Comparison of ENCODE assay signal across 9 mouse cellular contexts in the genomic region with DNA sequence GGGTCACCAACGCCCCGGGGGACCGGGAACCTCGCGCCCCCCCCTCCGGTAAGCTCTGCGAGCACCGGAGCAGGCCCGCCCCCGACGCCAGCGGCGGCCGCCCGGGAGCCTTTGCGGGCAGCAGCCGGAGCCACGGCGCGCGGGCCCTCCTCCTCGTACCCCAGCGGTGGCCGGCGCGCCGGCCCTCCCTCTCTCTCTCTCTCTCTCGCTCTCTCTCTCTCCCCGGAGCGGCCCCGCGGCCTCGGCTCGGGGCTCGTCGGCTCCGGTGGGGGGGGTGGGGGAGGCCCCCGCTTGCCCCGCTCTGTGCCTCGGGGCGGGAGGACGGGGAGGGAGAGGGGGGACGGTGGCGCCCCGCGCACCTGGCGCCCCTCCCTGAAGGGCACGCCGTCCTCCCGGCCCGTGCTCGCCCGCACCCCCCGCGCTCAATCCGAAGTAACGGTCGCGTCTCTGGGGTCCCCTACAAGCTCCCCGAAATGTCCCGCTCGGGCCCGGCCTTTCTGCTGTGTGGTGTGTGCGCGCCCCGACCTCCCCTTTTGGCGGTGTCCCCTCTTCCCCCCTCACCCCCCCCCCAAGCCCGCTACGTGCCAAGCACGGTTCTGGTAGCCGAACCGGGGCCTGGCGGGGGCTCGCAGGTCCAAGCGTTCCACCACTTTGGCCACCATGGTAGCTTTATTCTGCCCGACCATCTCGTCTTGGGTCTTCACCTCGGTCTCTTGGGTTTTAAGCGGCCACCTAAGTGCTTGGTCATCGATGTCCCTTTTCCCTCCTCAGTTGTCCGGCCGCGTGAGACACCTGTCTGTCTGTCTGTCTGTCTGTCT. TPM values are rescaled to one million over a fixed set of nuclear protein-coding genes. Genes with fewer than 3 reads are reported as not detected.
DNase-seq lines count a peak whose midpoint lies in the region.
"Had no signal": no experiment of that assay in that cellular context is flagged by ENCODE, and none has a peak within 500 bp of the region (broad histone marks: within the 10 kb centered on the region; RNA-seq: fewer than 3 reads in every experiment).

No protein-coding gene starts in this region.

- peaks cover 22% of the 10 kb centered on the region for H3K36me3 ChIP-seq in hindbrain, embryonic 10.5 days
- H3K36me3 ChIP-seq in megakaryocyte, embryonic 14.5 days (replicated peaks; ENCODE audit: low read length), result peaks cover 11% of the 10 kb centered on the region

- H3K4me3 ChIP-seq in hindbrain, embryonic 10.5 days, result peak overlapping the region; percentile 100
- H3K4me3 ChIP-seq in megakaryocyte, embryonic 14.5 days (replicated peaks), result peak overlapping the region; percentile 95

- DNase-seq in gastrocnemius, postnatal 10 days, result peak; percentile 47
- no peak for DNase-seq in gastrocnemius, adult 18-20 months (ENCODE audit: low spot score)
- DNase-seq in A20 (ENCODE audit: low read depth, low spot score), result peak; percentile 67
- DNase-seq in cerebellum, adult 9-11 months, result peak; percentile 69
- no peak for DNase-seq in hindbrain, embryonic 10.5 days (ENCODE audit: low spot score)
- DNase-seq in thymus, postnatal 36 days, result peak; percentile 35 to 69
- DNase-seq in urinary bladder, postnatal 10 days (ENCODE audit: low spot score), result no peak

- H3K27ac ChIP-seq in hindbrain, embryonic 10.5 days, result peak overlapping the region; percentile 99

- H3K4me1 ChIP-seq in hindbrain, embryonic 10.5 days (replicated peaks), result peaks cover 49% of the 10 kb centered on the region
- peaks cover 55% of the 10 kb centered on the region for H3K4me1 ChIP-seq in megakaryocyte, embryonic 14.5 days

- under 1% methylated on average over 59 of the region's 83 CpGs for WGBS in hindbrain, embryonic 10.5 days

- H3K9me3 ChIP-seq in hindbrain, embryonic 10.5 days, result no peaks in the 10 kb centered on the region
- peaks cover under 1% of the 10 kb centered on the region; the same call in 1 of the 2 replicates for H3K9me3 ChIP-seq in megakaryocyte, embryonic 14.5 days

- no peaks in the 10 kb centered on the region for H3K27me3 ChIP-seq in hindbrain, embryonic 10.5 days (ENCODE audit: insufficient read depth, poor library complexity, severe bottlenecking)
- H3K27me3 ChIP-seq in megakaryocyte, embryonic 14.5 days (replicated peaks), result no peaks in the 10 kb centered on the region

RNA-seq across cellular contexts. Expression of gene Gigyf1, which starts 7.6 kb away (rescaled TPM):
- total RNA-seq in gastrocnemius, postnatal 10 days (2021), result 10 to 100 TPM; 23.0 to 25.3 TPM
- total RNA-seq in gastrocnemius, adult 18-20 months (2021), result 10 to 100 TPM; 19.9 to 23.5 TPM
- polyA plus RNA-seq in hindbrain, embryonic 10.5 days (2016; fragmentation: Nextera tagmentation; extraction: Ambion mirVana), result 14.7 and 14.9 TPM in 2 replicates
- polyA plus RNA-seq in megakaryocyte, embryonic 14.5 days (2012; ENCODE audit: insufficient read depth, low replicate concordance), result 13.2 and 15.3 TPM in 2 replicates

RNA-seq across cellular contexts. Expression of gene Pop7, which starts 8.5 kb away (rescaled TPM):
- total RNA-seq in gastrocnemius, postnatal 10 days (2021), result 10 to 100 TPM; 16.6 to 18.5 TPM
- total RNA-seq in gastrocnemius, adult 18-20 months (2021), result 10 to 100 TPM in 1 of 2 experiments, 1 to 10 TPM in 1; 8.9 to 10.8 TPM
- polyA plus RNA-seq in hindbrain, embryonic 10.5 days (2016; fragmentation: Nextera tagmentation; extraction: Ambion mirVana), result 56.1 and 70.9 TPM in 2 replicates
- polyA plus RNA-seq in megakaryocyte, embryonic 14.5 days (2012; ENCODE audit: insufficient read depth, low replicate concordance), result 30.7 and 70.0 TPM in 2 replicates

RNA-seq across cellular contexts. Expression of gene Epo, which starts 22.3 kb away (rescaled TPM):
- total RNA-seq in gastrocnemius, postnatal 10 days (2021), result not detected
- not detected for total RNA-seq in gastrocnemius, adult 18-20 months (2021)
- 1.3 and 4.5 TPM in 2 replicates for polyA plus RNA-seq in hindbrain, embryonic 10.5 days (2016; fragmentation: Nextera tagmentation; extraction: Ambion mirVana)
- not detected in 2 replicates for polyA plus RNA-seq in megakaryocyte, embryonic 14.5 days (2012; ENCODE audit: insufficient read depth, low replicate concordance)
- total RNA-seq: left cerebral cortex, adult 18-20 months had no signal

RNA-seq across cellular contexts. Expression of gene Gnb2, which starts 22.5 kb away (rescaled TPM):
- total RNA-seq in gastrocnemius, postnatal 10 days (2021), result 100 to 1,000 TPM; 301 to 324 TPM
- 100 to 1,000 TPM; 111 to 134 TPM for total RNA-seq in gastrocnemius, adult 18-20 months (2021)
- 387 and 460 TPM in 2 replicates for polyA plus RNA-seq in hindbrain, embryonic 10.5 days (2016; fragmentation: Nextera tagmentation; extraction: Ambion mirVana)
- 332 and 439 TPM in 2 replicates for polyA plus RNA-seq in megakaryocyte, embryonic 14.5 days (2012; ENCODE audit: insufficient read depth, low replicate concordance)

RNA-seq across cellular contexts. Expression of gene Zan, which starts 33.9 kb away (rescaled TPM):
- under 1 TPM; 0.23 to 0.31 TPM for total RNA-seq in gastrocnemius, postnatal 10 days (2021)
- under 1 TPM in 1 of 2 experiments, not detected in 1; 0.07 TPM for total RNA-seq in gastrocnemius, adult 18-20 months (2021)
- 0.05 and 0.13 TPM in 2 replicates for polyA plus RNA-seq in hindbrain, embryonic 10.5 days (2016; fragmentation: Nextera tagmentation; extraction: Ambion mirVana)
- not detected in 2 replicates for polyA plus RNA-seq in megakaryocyte, embryonic 14.5 days (2012; ENCODE audit: insufficient read depth, low replicate concordance)

Comparison
In these comparisons a context has a peak if more than half of its experiments do, and no peak if none do; other contexts are left out.
1. DNase-seq: peak in gastrocnemius, postnatal 10 days (single experiment), A20 (single experiment), cerebellum, adult 9-11 months (single experiment) and thymus, postnatal 36 days (2 of 2); none in gastrocnemius, adult 18-20 months (single experiment), hindbrain, embryonic 10.5 days (single experiment) and urinary bladder, postnatal 10 days (single experiment).